Mouse (Mus musculus) embryonic facial prominence, embryonic 12.5 days (tissue): ENCODE data around the gene Alk. TPM values are rescaled to one million over a fixed set of nuclear protein-coding genes. Genes with fewer than 3 reads are reported as not detected.
"Not testable (repeated sequence)": the region's sequence is repeated elsewhere in the genome, so short reads cannot be mapped to it uniquely, and the experiment has no call there.

Experiments used
- ATAC-seq: fragments of 200-750 bp; cut with Nextera tagmentation; 2 replicates; pipeline ENCODE4 v1.8.0; 2017; ENCODE audit not compliant: insufficient number of reproducible peaks, insufficient read depth, low FRiP score, low TSS enrichment
- H3K27ac ChIP-seq: fragments of 300-500 bp; sonication (generic); 2 replicates; pipeline ENCODE4 v1.5.1; 2016; ENCODE audit warnings: mild to moderate bottlenecking
- H3K27me3 ChIP-seq: fragments of 300-500 bp; sonication (generic); 2 replicates; pipeline ENCODE4 v1.6.1; 2016; ENCODE audit warnings: mild to moderate bottlenecking, moderate library complexity
- H3K36me3 ChIP-seq: fragments of 300-500 bp; sonication (generic); 2 replicates; pipeline ENCODE4 v1.6.1; 2016; ENCODE audit warnings: mild to moderate bottlenecking
- H3K4me1 ChIP-seq: fragments of 300-500 bp; sonication (generic); 2 replicates; pipeline ENCODE4 v1.6.1; 2016
- H3K4me2 ChIP-seq: fragments of 300-500 bp; sonication (generic); replicated peaks from 2 replicates; pipeline ENCODE4 v1.6.1; 2016; ENCODE audit warnings: mild to moderate bottlenecking, moderate library complexity
- H3K4me3 ChIP-seq: fragments of 300-500 bp; sonication (generic); 2 replicates; pipeline ENCODE4 v1.5.1; 2016; ENCODE audit warnings: mild to moderate bottlenecking
- H3K9ac ChIP-seq: fragments of 300-500 bp; sonication (generic); 2 replicates; pipeline ENCODE4 v1.6.1; 2016; ENCODE audit warnings: mild to moderate bottlenecking, moderate library complexity
- H3K9me3 ChIP-seq: fragments of 300-500 bp; sonication (generic); 2 replicates; pipeline ENCODE4 v1.6.1; 2016; ENCODE audit warnings: mild to moderate bottlenecking, moderate library complexity
- WGBS: fragments of 180-500 bp; shearing (Covaris S2); methylation state at CpG from one replicate; pipeline ENCODE4 v1.1.7; 2016; 5-methylcytosine and 5-hydroxymethylcytosine counted together
- polyA plus RNA-seq: library from polyadenylated mRNA; unstranded; fragments of >200 nt; fragmentation: Nextera tagmentation; extraction: Ambion mirVana; gene quantifications from 2 replicates; pipeline ENCODE4 v1.2.1, GENCODE M21; 2016

The Alk gene
- polyA plus RNA-seq, 1 experiment from 2014 or later: 1.0 TPM

- no peak for ATAC-seq
- no peak overlapping the region for H3K4me2 ChIP-seq
- WGBS: 80% methylated on average over 4 of the region's 4 CpGs
- H3K27me3 ChIP-seq: no peaks in the 10 kb centered on the region
- no peak overlapping the region for H3K4me3 ChIP-seq
- no peaks in the 10 kb centered on the region for H3K9me3 ChIP-seq
- no peak overlapping the region for H3K9ac ChIP-seq
- H3K27ac ChIP-seq: no peak overlapping the region
- H3K4me1 ChIP-seq: no peaks in the 10 kb centered on the region
- H3K36me3 ChIP-seq: no peaks in the 10 kb centered on the region
Observed at GRCm38 (mm10) chr17:72526356-72526755, 78.1 kb downstream of the Alk start.

GRCm38 (mm10) chr17:72524839-72525238 is 79.6 kb downstream of the Alk start:
- no peaks in the 10 kb centered on the region for H3K4me1 ChIP-seq
- no peak overlapping the region for H3K9ac ChIP-seq
- H3K9me3 ChIP-seq: no peaks in the 10 kb centered on the region
- no peak overlapping the region for H3K4me2 ChIP-seq
- no peak overlapping the region for H3K4me3 ChIP-seq
- H3K27me3 ChIP-seq: no peaks in the 10 kb centered on the region
- no peak overlapping the region for H3K27ac ChIP-seq
- no peak for ATAC-seq
- WGBS: 91% methylated on average over 3 of the region's 3 CpGs
- no peaks in the 10 kb centered on the region for H3K36me3 ChIP-seq

GRCm38 (mm10) chr17:72523006-72523405 is 81.4 kb downstream of the Alk start:
- H3K4me1 ChIP-seq: no peaks in the 10 kb centered on the region
- no peak for ATAC-seq
- H3K27ac ChIP-seq: no peak overlapping the region
- no peaks in the 10 kb centered on the region for H3K9me3 ChIP-seq
- 48% methylated on average over 7 of the region's 7 CpGs for WGBS
- no peaks in the 10 kb centered on the region for H3K36me3 ChIP-seq
- no peak overlapping the region for H3K9ac ChIP-seq
- H3K4me3 ChIP-seq: no peak overlapping the region
- no peaks in the 10 kb centered on the region for H3K27me3 ChIP-seq
- H3K4me2 ChIP-seq: no peak overlapping the region

GRCm38 (mm10) chr17:72522381-72522780 is 82.0 kb downstream of the Alk start:
- no peak overlapping the region for H3K4me2 ChIP-seq
- H3K27me3 ChIP-seq: no peaks in the 10 kb centered on the region
- WGBS: 24% methylated on average over 4 of the region's 4 CpGs
- H3K27ac ChIP-seq: no peak overlapping the region
- no peak overlapping the region for H3K4me3 ChIP-seq
- H3K9me3 ChIP-seq: no peaks in the 10 kb centered on the region
- H3K4me1 ChIP-seq: no peaks in the 10 kb centered on the region
- H3K9ac ChIP-seq: no peak overlapping the region
- H3K36me3 ChIP-seq: no peaks in the 10 kb centered on the region
- no peak for ATAC-seq

- 92% methylated on average over 5 of the region's 5 CpGs for WGBS
Observed at GRCm38 (mm10) chr17:72521353-72521752, 83.1 kb downstream of the Alk start.

GRCm38 (mm10) chr17:72510746-72511145 is 93.7 kb downstream of the Alk start:
- Histone ChIP-seq H3K27me3 (no peaks in the 10 kb centered on the region), H3K9ac (no peak overlapping the region), H3K4me2 (no peak overlapping the region), H3K4me1 (no peaks in the 10 kb centered on the region), H3K27ac (no peak overlapping the region), H3K4me3 (no peak overlapping the region), H3K9me3 (no peaks in the 10 kb centered on the region), H3K36me3 (no peaks in the 10 kb centered on the region)
- 87% methylated on average over 6 of the region's 6 CpGs for WGBS
- ATAC-seq: no peak

More at GRCm38 (mm10) chr17:72521353-72521752, 83.1 kb downstream of the Alk start:
- no peak for ATAC-seq
- Histone ChIP-seq H3K4me2 (no peak overlapping the region), H3K27ac (no peak overlapping the region), H3K4me1 (no peaks in the 10 kb centered on the region), H3K36me3 (no peaks in the 10 kb centered on the region), H3K4me3 (no peak overlapping the region), H3K27me3 (no peaks in the 10 kb centered on the region), H3K9me3 (no peaks in the 10 kb centered on the region), H3K9ac (no peak overlapping the region)

- Histone ChIP-seq H3K9ac (no peak overlapping the region), H3K36me3 (no peaks in the 10 kb centered on the region), H3K4me2 (no peak overlapping the region), H3K4me3 (no peak overlapping the region), H3K9me3 (no peaks in the 10 kb centered on the region), H3K4me1 (no peaks in the 10 kb centered on the region), H3K27me3 (no peaks in the 10 kb centered on the region), H3K27ac (no peak overlapping the region)
- WGBS: 82% methylated on average over 7 of the region's 7 CpGs
- ATAC-seq: no peak
Observed at GRCm38 (mm10) chr17:72508678-72509394, 95.6 kb downstream of the Alk start.

GRCm38 (mm10) chr17:72505213-72505612 is 99.2 kb downstream of the Alk start:
- Histone ChIP-seq H3K9me3 (no peaks in the 10 kb centered on the region), H3K27ac (no peak overlapping the region), H3K36me3 (no peaks in the 10 kb centered on the region), H3K9ac (no peak overlapping the region), H3K4me1 (no peaks in the 10 kb centered on the region), H3K4me2 (no peak overlapping the region), H3K27me3 (no peaks in the 10 kb centered on the region), H3K4me3 (no peak overlapping the region)
- no peak for ATAC-seq
- WGBS: 52% methylated on average over 7 of the region's 7 CpGs

- WGBS: 84% methylated on average over 6 of the region's 6 CpGs
- Histone ChIP-seq H3K4me2 (no peak overlapping the region), H3K9ac (no peak overlapping the region), H3K4me3 (no peak overlapping the region), H3K27me3 (no peaks in the 10 kb centered on the region), H3K36me3 (no peaks in the 10 kb centered on the region), H3K9me3 (no peaks in the 10 kb centered on the region), H3K4me1 (no peaks in the 10 kb centered on the region), H3K27ac (no peak overlapping the region)
- no peak for ATAC-seq
Observed at GRCm38 (mm10) chr17:72504581-72504980, 99.8 kb downstream of the Alk start.

GRCm38 (mm10) chr17:72495395-72495794 is 109.0 kb downstream of the Alk start:
- WGBS: 78% methylated on average over 5 of the region's 5 CpGs
- no peaks in the 10 kb centered on the region for H3K36me3 ChIP-seq
- H3K27ac ChIP-seq: no peak overlapping the region
- H3K9me3 ChIP-seq: no peaks in the 10 kb centered on the region
- no peak overlapping the region for H3K9ac ChIP-seq
- ATAC-seq: no peak
- H3K4me2 ChIP-seq: no peak overlapping the region
- H3K4me3 ChIP-seq: no peak overlapping the region
- H3K27me3 ChIP-seq: no peaks in the 10 kb centered on the region
- H3K4me1 ChIP-seq: no peaks in the 10 kb centered on the region

GRCm38 (mm10) chr17:72485623-72486022 is 118.8 kb downstream of the Alk start:
- no peaks in the 10 kb centered on the region for H3K36me3 ChIP-seq
- no peak overlapping the region for H3K4me2 ChIP-seq
- no peak overlapping the region for H3K4me3 ChIP-seq
- H3K27me3 ChIP-seq: no peaks in the 10 kb centered on the region
- no peak for ATAC-seq
- no peak overlapping the region for H3K27ac ChIP-seq
- no peaks in the 10 kb centered on the region for H3K9me3 ChIP-seq
- H3K9ac ChIP-seq: no peak overlapping the region
- 83% methylated on average over 4 of the region's 4 CpGs for WGBS
- H3K4me1 ChIP-seq: no peaks in the 10 kb centered on the region

- not testable (repeated sequence) for H3K4me2 ChIP-seq, H3K27me3 ChIP-seq, H3K4me3 ChIP-seq, H3K9me3 ChIP-seq, H3K4me1 ChIP-seq, ATAC-seq, H3K27ac ChIP-seq, H3K36me3 ChIP-seq, H3K9ac ChIP-seq
- WGBS: 92% methylated on average over 7 of the region's 7 CpGs
Observed at GRCm38 (mm10) chr17:72479260-72479659, 125.2 kb downstream of the Alk start.
